Mouse (Mus musculus) bone marrow macrophage, adult 2 months (primary cell): ENCODE measurements around the gene Ypel2.

Experiments used
- CTCF ChIP-seq: IDR thresholded peaks from 2 replicates; pipeline ENCODE4 v1.5.1; 2012; ENCODE audit warnings: low read depth, mild to moderate bottlenecking, low read length, moderate library complexity
- POLR2A ChIP-seq: IDR thresholded peaks from 2 replicates; pipeline ENCODE4 v1.6.1; 2012; ENCODE audit warnings: mild to moderate bottlenecking, low read depth, low read length, borderline replicate concordance

DNA sequence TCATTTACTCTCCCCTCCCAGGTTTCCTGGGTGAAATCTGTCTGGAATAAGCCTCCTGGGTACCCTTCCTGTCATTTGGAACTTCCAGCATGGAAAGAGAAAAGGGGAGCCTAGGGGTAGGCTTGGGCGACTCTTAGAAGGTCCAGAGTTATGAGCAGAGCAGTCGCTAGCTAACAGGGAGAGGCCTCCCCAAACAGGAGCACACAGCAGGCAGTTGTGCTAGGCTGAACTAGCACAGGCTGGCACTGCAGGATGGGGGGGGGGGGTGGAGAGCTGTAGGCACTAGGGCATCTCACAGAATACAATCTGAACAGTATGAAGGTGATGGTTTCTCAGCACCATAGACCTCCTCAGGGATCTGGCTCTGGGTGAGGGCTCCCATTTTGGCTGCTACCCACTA is 31.1 kb downstream of the Ypel2 start:
- TF ChIP-seq POLR2A (no peak), CTCF (no peak)
